Mouse (Mus musculus) small intestine, adult 2 months (tissue): ENCODE data around the gene Pgs1.

Experiments
- CTCF ChIP-seq: fragments of 200-500 bp; IDR thresholded peaks from 2 replicates; pipeline ENCODE4 v1.5.1; 2012; ENCODE audit warnings: low read depth, mild to moderate bottlenecking, control low read depth, inconsistent platforms, low read length, moderate library complexity, mixed read lengths; ENCODE audit not compliant: insufficient replicate concordance, insufficient read length; ENCODE audit errors: extremely low read depth
- POLR2A ChIP-seq: fragments of 200-500 bp; IDR thresholded peaks from 2 replicates; pipeline ENCODE4 v1.6.1; 2012; ENCODE audit warnings: low read depth, mild to moderate bottlenecking, control low read depth, inconsistent platforms, low read length, moderate library complexity

GRCm38 (mm10) chr11:118003176-118003575 is 17.1 kb downstream of the Pgs1 start:
- no peak for TF ChIP-seq POLR2A
- TF ChIP-seq CTCF = no peak
